Mouse (Mus musculus): Measurements from ENCODE around the gene Kcng3.

GRCm38 (mm10) chr17:83595966-83596365, 35.7 kb downstream of the Kcng3 start:
- no peak for TF ChIP-seq CTCF (IDR thresholded peaks at IDR 0.05; ENCODE audit: borderline replicate concordance, extremely low read depth, insufficient read depth, insufficient read length)
- TF ChIP-seq POLR2A (IDR thresholded peaks at IDR 0.05; ENCODE audit: borderline replicate concordance, extremely low read depth, insufficient read depth, insufficient read length, poor library complexity, severe bottlenecking), result no peak

Data from brain, embryonic 14.5 days (tissue).